Mouse (Mus musculus): ENCODE data around the gene Clec4a4. TPM values are rescaled to one million over a fixed set of nuclear protein-coding genes. Genes with fewer than 3 reads are reported as not detected.

The Clec4a4 gene
- not detected for polyA plus RNA-seq (2017; shearing (Covaris generic))

GRCm38 (mm10) chr6:122989876-122990437 is at the start of gene Clec4a4:
TSS of gene Clec4a4 (plus strand) at chr6:122990367.

GRCm38 (mm10) chr6:122952401-122952800 is 37.8 kb upstream of the Clec4a4 start, which contains the start of gene Clec4a3:
TSS of gene Clec4a3 (plus strand) at chr6:122952515.

GRCm38 (mm10) chr6:123049742-123050372 is 59.7 kb downstream of the Clec4a4 start, which contains the start of gene Clec4b1:
TSS of gene Clec4b1 (plus strand) at chr6:123049962.

Other genes with a start within 250 kb of the Clec4a4 start
- gene Slc2a3, start 188.7 kb upstream of the Clec4a4 start, polyA plus RNA-seq (2017; shearing (Covaris generic)), result 10 to 100 TPM; 46.6 to 85.9 TPM
- 10 to 100 TPM; 36.6 to 36.7 TPM for gene Foxj2, start 170.5 kb upstream of the Clec4a4 start, polyA plus RNA-seq (2017; shearing (Covaris generic))
- under 1 TPM in 1 of 2 experiments, not detected in 1; 0.30 TPM for gene C3ar1, start 134.2 kb upstream of the Clec4a4 start, polyA plus RNA-seq (2017; shearing (Covaris generic))
- 10 to 100 TPM; 22.9 to 34.7 TPM for gene Necap1, start 115.9 kb upstream of the Clec4a4 start, polyA plus RNA-seq (2017; shearing (Covaris generic))
- under 1 TPM; 0.27 to 0.95 TPM for gene Clec4a1, start 68.5 kb upstream of the Clec4a4 start, polyA plus RNA-seq (2017; shearing (Covaris generic))
- gene Clec4a3, start 37.9 kb upstream of the Clec4a4 start, polyA plus RNA-seq (2017; shearing (Covaris generic)), result 1 to 10 TPM in 1 of 2 experiments, not detected in 1; 1.1 TPM
- gene Clec4b1, start 59.6 kb downstream of the Clec4a4 start, polyA plus RNA-seq (2017; shearing (Covaris generic)), result not detected
- under 1 TPM in 1 of 2 experiments, not detected in 1; 0.76 TPM for gene Clec4a2, start 116.1 kb downstream of the Clec4a4 start, polyA plus RNA-seq (2017; shearing (Covaris generic))
- not detected for gene Clec4b2, start 182.5 kb downstream of the Clec4a4 start, polyA plus RNA-seq (2017; shearing (Covaris generic))
- 1 to 10 TPM in 1 of 2 experiments, not detected in 1; 3.3 TPM for gene Clec4n, start 239.5 kb downstream of the Clec4a4 start, polyA plus RNA-seq (2017; shearing (Covaris generic))